Mouse (Mus musculus): ENCODE results near the gene Gm49322.

GRCm38 (mm10) chr10:80574896-80575295, 30.9 kb upstream of the Gm49322 start:
- no peak for TF ChIP-seq CTCF (IDR thresholded peaks at IDR 0.05; ENCODE audit: borderline replicate concordance, insufficient read depth, low read depth, low read length)
- TF ChIP-seq POLR2A (IDR thresholded peaks at IDR 0.05; ENCODE audit: borderline replicate concordance, insufficient read depth, low read length): no peak
